Mouse (Mus musculus) embryonic facial prominence, embryonic 13.5 days (tissue): ENCODE measurements around the gene Csf2rb2. TPM values are rescaled to one million over a fixed set of nuclear protein-coding genes. Genes with fewer than 3 reads are reported as not detected.
"Not testable (repeated sequence)": the region's sequence is repeated elsewhere in the genome, so short reads cannot be mapped to it uniquely, and the experiment has no call there.

ENCODE experiments used
- ATAC-seq: fragments of 200-750 bp; cut with Nextera tagmentation; 2 replicates; pipeline ENCODE4 v1.8.0; 2017; ENCODE audit warnings: low read depth; ENCODE audit not compliant: insufficient number of reproducible peaks, insufficient read depth, low FRiP score, low TSS enrichment
- H3K27ac ChIP-seq: fragments of 300-500 bp; sonication (generic); 2 replicates; pipeline ENCODE4 v1.5.1; 2015; ENCODE audit warnings: moderate library complexity, mild to moderate bottlenecking, inconsistent platforms
- H3K27me3 ChIP-seq: fragments of 300-500 bp; sonication (generic); 2 replicates; pipeline ENCODE4 v1.6.1; 2015; ENCODE audit warnings: mild to moderate bottlenecking, inconsistent platforms
- H3K36me3 ChIP-seq: fragments of 300-500 bp; sonication (generic); 2 replicates; pipeline ENCODE4 v1.6.1; 2015; ENCODE audit warnings: mild to moderate bottlenecking, inconsistent platforms
- H3K4me1 ChIP-seq: fragments of 300-500 bp; sonication (generic); 2 replicates; pipeline ENCODE4 v1.6.1; 2015; ENCODE audit warnings: inconsistent platforms
- H3K4me2 ChIP-seq: fragments of 300-500 bp; sonication (generic); 2 replicates; pipeline ENCODE4 v1.6.1; 2015; ENCODE audit warnings: moderate library complexity, mild to moderate bottlenecking, inconsistent platforms
- H3K4me3 ChIP-seq: fragments of 300-500 bp; sonication (generic); 2 replicates; pipeline ENCODE4 v1.5.1; 2015; ENCODE audit warnings: mild to moderate bottlenecking, inconsistent platforms
- H3K9ac ChIP-seq: fragments of 300-500 bp; sonication (generic); 2 replicates; pipeline ENCODE4 v1.6.1; 2015; ENCODE audit warnings: mild to moderate bottlenecking, inconsistent platforms
- H3K9me3 ChIP-seq: fragments of 300-500 bp; sonication (generic); 2 replicates; pipeline ENCODE4 v1.6.1; 2016; ENCODE audit warnings: inconsistent platforms
- WGBS: fragments of 180-500 bp; shearing (Covaris S2); methylation state at CpG from one replicate; pipeline ENCODE4 v1.1.7; 2015; ENCODE audit warnings: mixed read lengths; 5-methylcytosine and 5-hydroxymethylcytosine counted together
- polyA plus RNA-seq: library from polyadenylated mRNA; unstranded; fragments of >200 nt; fragmentation: Nextera tagmentation; extraction: Ambion mirVana; gene quantifications from 2 replicates; pipeline ENCODE4 v1.2.1, GENCODE M21; 2015

Csf2rb2 gene
- polyA plus RNA-seq, 1 experiment from 2014 or later: 0.70 TPM

DNA sequence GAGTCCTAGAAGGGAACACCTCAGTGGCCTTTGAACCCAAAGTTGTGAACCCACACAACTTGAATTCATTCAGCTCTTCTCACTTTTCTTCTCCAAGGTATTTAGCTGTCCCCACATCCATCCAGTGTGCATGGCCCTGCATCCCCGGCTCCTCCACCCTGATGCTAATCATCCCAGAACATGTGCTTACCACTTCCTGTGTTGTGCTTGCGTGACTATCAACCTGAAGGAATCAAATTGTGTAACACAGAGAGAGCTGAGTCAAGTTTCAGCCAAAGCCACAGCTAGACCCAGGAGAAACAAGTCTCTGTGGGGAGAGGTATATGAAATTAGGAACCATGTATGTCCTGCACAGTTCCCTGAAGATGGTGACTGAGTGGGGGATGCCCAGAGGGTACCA is 27.2 kb downstream of the Csf2rb2 start:
- no peaks in the 10 kb centered on the region for H3K36me3 ChIP-seq
- no peaks in the 10 kb centered on the region for H3K9me3 ChIP-seq
- no peak for ATAC-seq
- H3K27ac ChIP-seq: no peak overlapping the region
- 52% methylated on average over 2 of the region's 2 CpGs for WGBS
- no peak overlapping the region for H3K4me2 ChIP-seq
- no peak overlapping the region for H3K4me3 ChIP-seq
- H3K27me3 ChIP-seq: no peaks in the 10 kb centered on the region
- no peak overlapping the region for H3K9ac ChIP-seq
- peaks cover 5% of the 10 kb centered on the region; the same call in 1 of the 2 replicates for H3K4me1 ChIP-seq

DNA sequence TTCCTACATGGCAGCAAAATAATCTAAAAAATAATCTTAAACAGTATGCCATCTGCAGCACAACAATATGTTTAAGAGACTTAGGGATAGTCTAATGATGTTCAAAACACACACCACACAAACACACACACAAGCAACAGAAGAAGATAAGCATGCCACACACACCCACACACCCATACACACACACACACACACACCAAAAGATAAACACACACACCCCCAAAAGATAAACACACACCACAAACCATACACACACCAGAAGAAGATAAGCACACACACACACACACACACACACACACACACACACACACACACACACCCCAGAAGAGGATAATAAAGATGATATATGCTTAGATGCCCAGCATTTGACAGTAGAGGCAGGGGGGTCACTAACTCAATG is 34.3 kb downstream of the Csf2rb2 start:
- no peak for ATAC-seq

DNA sequence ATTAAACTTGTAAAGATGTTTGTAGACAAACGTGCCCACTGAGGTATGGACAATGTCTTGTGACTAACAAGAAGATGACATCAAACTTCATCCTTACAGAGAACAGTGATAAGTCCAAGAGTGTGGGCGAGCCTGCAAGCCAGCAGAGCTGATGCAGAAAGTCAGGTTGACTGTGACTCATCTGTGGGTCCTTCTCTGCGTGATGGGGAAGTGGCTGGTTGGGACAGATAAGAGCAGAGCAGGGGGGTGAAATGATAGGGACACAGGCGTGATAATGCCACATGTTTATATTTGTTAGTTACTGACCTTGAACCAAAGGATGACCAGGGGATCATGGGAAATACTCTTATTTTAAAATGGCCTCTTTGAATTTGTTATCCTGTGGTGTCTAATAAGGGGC is 37.7 kb downstream of the Csf2rb2 start:
- no peak overlapping the region for H3K9ac ChIP-seq
- H3K27me3 ChIP-seq: no peaks in the 10 kb centered on the region
- no peak overlapping the region for H3K4me2 ChIP-seq
- no peaks in the 10 kb centered on the region for H3K36me3 ChIP-seq
- WGBS: 64% methylated on average over 4 of the region's 4 CpGs
- H3K4me3 ChIP-seq: no peak overlapping the region
- ATAC-seq: no peak
- no peaks in the 10 kb centered on the region for H3K4me1 ChIP-seq
- H3K27ac ChIP-seq: no peak overlapping the region
- no peaks in the 10 kb centered on the region for H3K9me3 ChIP-seq

More for the DNA sequence above, 34.3 kb downstream of the Csf2rb2 start:
- Histone ChIP-seq H3K9ac (no peak overlapping the region), H3K4me1 (peaks cover 4% of the 10 kb centered on the region; the same call in 1 of the 2 replicates), H3K4me3 (no peak overlapping the region), H3K4me2 (no peak overlapping the region), H3K36me3 (no peaks in the 10 kb centered on the region), H3K27me3 (no peaks in the 10 kb centered on the region), H3K9me3 (no peaks in the 10 kb centered on the region), H3K27ac (no peak overlapping the region)

DNA sequence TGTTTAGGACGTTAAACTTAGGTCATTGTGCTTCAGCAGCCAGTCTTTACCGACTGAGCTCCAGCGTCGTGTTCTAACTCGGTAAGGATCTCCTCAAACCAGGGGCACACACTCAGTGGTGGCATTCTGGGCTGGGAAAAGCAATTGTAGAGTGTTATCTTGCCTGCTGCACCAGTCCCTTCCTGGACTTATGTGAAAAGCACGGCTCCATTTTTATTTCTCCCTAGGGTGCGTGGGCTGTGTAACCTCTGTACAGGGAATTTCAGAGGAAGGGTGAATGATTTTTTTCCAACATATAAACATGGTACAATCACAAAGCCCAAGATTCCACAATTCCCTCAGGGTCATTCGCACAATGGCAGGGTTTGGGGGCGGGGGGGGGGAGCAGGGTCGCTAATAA is 38.1 kb downstream of the Csf2rb2 start:
- Histone ChIP-seq H3K27me3 (no peaks in the 10 kb centered on the region), H3K36me3 (no peaks in the 10 kb centered on the region), H3K9me3 (no peaks in the 10 kb centered on the region), H3K4me3 (no peak overlapping the region), H3K27ac (no peak overlapping the region), H3K9ac (no peak overlapping the region), H3K4me2 (no peak overlapping the region), H3K4me1 (no peaks in the 10 kb centered on the region)
- 82% methylated on average over 10 of the region's 10 CpGs for WGBS
- no peak for ATAC-seq

DNA sequence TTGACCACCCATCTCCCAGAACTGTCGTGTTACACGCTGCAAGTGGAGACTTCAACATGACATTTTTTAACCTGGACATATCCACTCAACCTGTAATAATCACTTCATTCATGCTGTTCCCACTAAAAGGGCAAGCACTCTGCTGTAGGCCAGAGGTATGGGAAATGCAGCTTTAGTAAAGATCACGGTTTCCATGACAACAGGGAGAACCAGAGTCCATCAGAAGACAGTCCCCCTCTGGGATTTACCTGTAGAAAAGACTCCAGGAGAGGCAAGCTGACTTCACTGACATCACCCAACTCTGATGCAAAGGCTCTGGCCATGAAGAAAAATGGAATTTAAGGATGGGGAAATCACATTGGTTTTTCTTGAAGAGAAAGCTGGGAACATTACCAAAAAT is 42.2 kb downstream of the Csf2rb2 start:
- H3K27me3 ChIP-seq: no peaks in the 10 kb centered on the region
- no peak overlapping the region for H3K27ac ChIP-seq
- ATAC-seq: no peak
- H3K4me1 ChIP-seq: no peaks in the 10 kb centered on the region
- WGBS: 72% methylated on average over 3 of the region's 3 CpGs
- H3K4me3 ChIP-seq: no peak overlapping the region
- H3K36me3 ChIP-seq: no peaks in the 10 kb centered on the region
- no peak overlapping the region for H3K9ac ChIP-seq
- H3K9me3 ChIP-seq: no peaks in the 10 kb centered on the region
- H3K4me2 ChIP-seq: no peak overlapping the region

DNA sequence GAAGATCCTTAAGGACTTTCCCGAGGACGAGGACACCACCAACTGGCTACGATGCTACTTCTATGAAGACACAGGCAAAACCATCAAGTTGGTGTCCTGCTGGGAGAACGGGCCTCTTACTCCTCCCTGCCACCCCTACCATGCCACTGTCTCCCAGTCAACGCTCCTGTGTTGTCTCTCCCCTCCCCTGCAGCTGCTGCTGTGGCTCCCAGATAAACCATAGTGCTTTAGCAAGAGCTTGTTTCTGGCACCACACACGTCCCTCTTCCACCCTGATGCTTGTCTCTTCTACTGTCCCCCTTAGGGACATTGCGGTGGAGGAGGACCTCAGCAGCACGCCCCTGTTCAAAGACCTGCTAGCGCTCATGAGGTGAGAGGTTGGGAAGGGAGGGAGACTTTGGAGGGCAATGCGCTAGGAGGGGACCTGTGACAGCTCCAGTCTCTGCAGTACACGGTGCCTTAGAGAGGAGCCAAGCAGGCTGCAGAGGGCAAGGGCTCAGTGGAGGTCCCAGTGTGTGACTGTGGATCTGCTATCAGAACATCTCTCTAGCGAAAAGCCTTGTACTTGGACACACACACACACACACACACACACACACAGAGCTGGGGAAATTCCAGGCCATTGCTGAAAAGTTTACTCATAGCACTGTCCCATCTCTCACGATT is 44.7 kb downstream of the Csf2rb2 start:
- no peak overlapping the region for H3K4me2 ChIP-seq
- no peak for ATAC-seq
- H3K27ac ChIP-seq: no peak overlapping the region
- WGBS: 70% methylated on average over 13 of the region's 13 CpGs
- H3K4me3 ChIP-seq: no peak overlapping the region
- H3K27me3 ChIP-seq: peaks cover 1% of the 10 kb centered on the region; the same call in 1 of the 2 replicates
- no peaks in the 10 kb centered on the region for H3K9me3 ChIP-seq
- H3K4me1 ChIP-seq: no peaks in the 10 kb centered on the region
- no peaks in the 10 kb centered on the region for H3K36me3 ChIP-seq
- no peak overlapping the region for H3K9ac ChIP-seq

DNA sequence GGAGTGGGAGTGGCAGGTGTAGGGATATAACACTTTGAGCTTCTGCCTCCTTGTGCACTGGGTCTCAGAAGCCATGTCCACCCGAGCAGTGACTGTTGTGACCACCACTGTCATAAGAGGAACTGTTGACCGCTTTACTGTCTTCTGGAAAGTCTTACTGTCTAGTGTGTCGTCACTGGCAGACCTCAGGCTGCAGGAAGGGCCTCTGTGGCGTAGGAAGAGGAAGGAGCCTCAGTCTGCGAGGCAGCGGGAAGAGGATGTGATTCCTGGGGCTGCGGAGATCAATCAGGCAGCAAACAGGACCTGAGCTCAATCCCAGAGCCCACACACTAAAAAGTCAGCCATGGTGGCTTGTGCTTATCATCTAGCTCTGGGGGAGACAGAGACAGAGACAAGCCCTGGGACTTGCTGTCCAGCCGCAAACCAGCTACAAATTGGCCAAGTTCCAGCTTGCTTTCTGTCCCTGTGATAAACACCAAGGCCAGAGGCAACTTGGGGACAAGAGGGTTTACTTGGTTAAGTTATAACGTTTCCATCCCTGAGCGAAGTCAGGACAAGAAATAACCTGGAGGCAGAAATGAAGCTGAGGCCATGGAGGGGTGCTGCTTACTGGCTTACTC is 47.2 kb downstream of the Csf2rb2 start:
- no peaks in the 10 kb centered on the region for H3K9me3 ChIP-seq
- no peak overlapping the region for H3K4me2 ChIP-seq
- H3K27ac ChIP-seq: no peak overlapping the region
- no peaks in the 10 kb centered on the region for H3K4me1 ChIP-seq
- peaks cover 26% of the 10 kb centered on the region for H3K27me3 ChIP-seq
- ATAC-seq: no peak
- H3K9ac ChIP-seq: no peak overlapping the region
- 72% methylated on average over 10 of the region's 10 CpGs for WGBS
- no peaks in the 10 kb centered on the region for H3K36me3 ChIP-seq
- no peak overlapping the region for H3K4me3 ChIP-seq

DNA sequence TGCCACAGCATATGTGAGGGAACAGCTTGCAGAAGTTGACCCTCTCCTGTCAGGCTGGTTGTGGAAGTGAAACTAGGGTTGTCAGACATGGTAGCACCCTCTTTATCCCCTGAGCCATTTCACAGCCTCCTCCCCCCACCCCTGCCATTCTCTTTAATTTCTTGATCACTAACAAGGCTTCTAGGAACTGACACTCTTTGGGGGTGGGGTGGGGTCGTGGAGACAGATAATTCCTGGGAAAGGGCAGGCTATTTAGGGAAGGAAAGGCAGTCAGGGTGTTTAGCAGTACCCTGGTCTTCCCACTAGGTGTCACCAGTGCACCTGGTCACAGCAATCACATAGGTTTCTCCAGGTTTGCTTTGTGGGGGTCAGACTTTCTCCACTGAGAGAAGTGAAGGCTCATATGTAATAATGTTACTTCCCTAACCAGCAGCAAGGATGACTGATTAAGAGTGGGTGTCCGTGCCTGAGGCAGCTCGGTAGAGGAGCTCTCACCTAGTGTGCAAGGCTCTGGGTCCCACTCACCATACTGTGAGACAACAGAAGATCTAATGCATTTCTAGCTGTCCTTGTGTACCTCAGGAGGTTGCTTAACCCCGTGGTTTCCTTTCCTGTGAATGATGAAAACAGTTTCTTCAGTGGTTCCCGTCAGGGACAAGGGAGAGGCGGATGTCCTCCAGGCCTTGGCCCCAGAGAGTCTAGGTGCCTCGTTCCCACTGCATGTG is 48.0 kb downstream of the Csf2rb2 start:
- H3K27ac ChIP-seq: no peak overlapping the region
- no peak overlapping the region for H3K9ac ChIP-seq
- H3K9me3 ChIP-seq: no peaks in the 10 kb centered on the region
- H3K27me3 ChIP-seq: peaks cover 31% of the 10 kb centered on the region
- ATAC-seq: no peak
- 40% methylated on average over 7 of the region's 7 CpGs for WGBS
- H3K4me1 ChIP-seq: no peaks in the 10 kb centered on the region
- no peak overlapping the region for H3K4me3 ChIP-seq
- H3K4me2 ChIP-seq: no peak overlapping the region
- H3K36me3 ChIP-seq: no peaks in the 10 kb centered on the region

DNA sequence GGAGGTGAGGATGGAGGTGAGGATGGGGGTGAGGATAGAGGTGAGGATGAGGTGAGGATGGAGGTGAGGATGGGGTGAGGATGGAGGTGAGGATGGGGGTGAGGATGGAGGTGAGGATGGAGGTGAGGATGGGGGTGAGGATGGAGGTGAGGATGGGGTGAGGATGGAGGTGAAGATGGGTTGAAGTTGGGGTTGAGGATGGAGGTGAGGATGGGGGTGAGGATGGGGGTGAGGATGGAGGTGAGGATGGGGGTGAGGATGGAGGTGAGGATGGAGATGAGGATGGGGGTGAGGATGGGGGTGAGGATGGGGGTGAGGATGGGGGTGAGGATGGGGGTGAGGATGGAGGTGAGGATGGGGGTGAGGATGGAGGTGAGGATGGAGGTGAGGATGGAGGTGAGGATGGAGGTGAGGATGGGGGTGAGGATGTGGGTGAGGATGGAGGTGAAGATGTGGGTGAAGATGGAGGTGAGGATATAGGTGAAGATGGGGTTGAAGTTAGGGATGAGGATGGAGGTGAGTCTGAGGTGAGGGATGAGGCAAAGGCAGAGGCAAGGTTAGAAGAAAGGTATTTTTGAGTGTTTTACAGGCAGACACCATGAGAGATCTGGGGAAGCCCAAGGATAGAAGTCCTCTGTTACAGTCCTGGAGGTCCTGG is 48.8 kb downstream of the Csf2rb2 start:
- not testable (repeated sequence) for H3K9me3 ChIP-seq, H3K4me1 ChIP-seq, H3K9ac ChIP-seq, ATAC-seq, H3K27ac ChIP-seq, H3K4me3 ChIP-seq, H3K36me3 ChIP-seq, H3K4me2 ChIP-seq
- peaks cover 31% of the 10 kb centered on the region for H3K27me3 ChIP-seq

DNA sequence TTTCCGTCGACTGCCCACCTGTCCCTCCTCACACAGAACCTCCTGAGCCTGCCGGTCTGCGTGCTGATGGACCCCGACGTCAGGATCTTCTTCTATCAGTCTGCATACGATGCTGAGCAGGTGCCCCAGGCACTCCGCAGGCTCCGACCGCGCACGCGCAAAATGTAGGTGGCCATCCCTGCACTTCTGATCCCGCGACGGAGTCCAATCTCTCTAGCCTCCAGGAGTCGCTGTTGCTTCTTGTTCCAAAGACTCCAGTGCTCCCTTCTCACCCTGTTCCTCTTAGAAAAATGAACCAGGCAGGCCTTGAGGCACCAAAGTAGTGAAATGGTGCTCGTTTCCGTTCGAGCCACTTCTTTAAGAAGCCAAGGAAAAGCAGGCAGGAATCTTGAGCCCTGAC is 50.8 kb downstream of the Csf2rb2 start:
- Histone ChIP-seq H3K4me1 (no peaks in the 10 kb centered on the region), H3K27me3 (peaks cover 31% of the 10 kb centered on the region), H3K4me2 (no peak overlapping the region), H3K9me3 (no peaks in the 10 kb centered on the region), H3K4me3 (no peak overlapping the region), H3K9ac (no peak overlapping the region), H3K27ac (no peak overlapping the region), H3K36me3 (no peaks in the 10 kb centered on the region)
- ATAC-seq: no peak
- 21% methylated on average over 20 of the region's 20 CpGs for WGBS

DNA sequence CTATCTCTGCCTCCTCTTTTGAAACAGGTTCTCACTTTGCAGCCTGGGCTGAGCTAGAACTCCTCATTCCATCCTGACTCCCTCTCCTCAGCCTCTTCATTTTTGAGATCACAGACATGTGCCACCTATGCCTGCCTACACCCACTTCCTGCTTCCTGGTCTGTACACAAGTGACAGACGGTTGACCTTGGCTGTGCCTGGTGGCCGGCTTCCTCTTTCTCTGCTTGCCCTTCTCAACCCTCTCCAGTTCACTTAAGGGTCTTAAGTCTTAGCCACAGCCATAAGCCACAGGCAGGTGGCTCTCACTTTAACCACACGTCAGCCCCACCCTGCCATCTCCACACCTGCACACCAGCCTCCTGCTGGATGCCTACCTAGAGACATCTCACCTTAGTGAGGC is 57.1 kb downstream of the Csf2rb2 start:
- ATAC-seq: no peak
- no peaks in the 10 kb centered on the region for H3K4me1 ChIP-seq
- no peaks in the 10 kb centered on the region for H3K9me3 ChIP-seq
- 61% methylated on average over 3 of the region's 3 CpGs for WGBS
- peaks cover 6% of the 10 kb centered on the region for H3K27me3 ChIP-seq
- no peaks in the 10 kb centered on the region for H3K36me3 ChIP-seq
- no peak overlapping the region for H3K4me3 ChIP-seq
- H3K4me2 ChIP-seq: no peak overlapping the region
- no peak overlapping the region for H3K27ac ChIP-seq
- H3K9ac ChIP-seq: no peak overlapping the region
